Mouse (Mus musculus) forebrain, embryonic 10.5 days (tissue): ENCODE measurements around the gene Cux2. TPM values are rescaled to one million over a fixed set of nuclear protein-coding genes. Genes with fewer than 3 reads are reported as not detected.
"Not testable (repeated sequence)": the region's sequence is repeated elsewhere in the genome, so short reads cannot be mapped to it uniquely, and the experiment has no call there.

Experiments used
- DNase-seq: peaks from one replicate; pipeline ENCODE4 v3.0.0-alpha.2; 2017; ENCODE audit warnings: low spot score; ENCODE audit errors: extremely low spot score
- H3K27ac ChIP-seq: fragments of 300-500 bp; sonication (generic); 2 replicates; pipeline ENCODE4 v1.5.1; 2016; ENCODE audit warnings: mild to moderate bottlenecking
- H3K27me3 ChIP-seq: fragments of 300-500 bp; sonication (generic); 2 replicates; pipeline ENCODE4 v1.6.1; 2016; ENCODE audit warnings: mild to moderate bottlenecking; ENCODE audit not compliant: poor library complexity, severe bottlenecking
- H3K36me3 ChIP-seq: fragments of 300-500 bp; sonication (generic); replicated peaks from 2 replicates; pipeline ENCODE4 v1.6.1; 2016; ENCODE audit warnings: mild to moderate bottlenecking, moderate library complexity
- H3K4me1 ChIP-seq: fragments of 300-500 bp; sonication (generic); 2 replicates; pipeline ENCODE4 v1.6.1; 2016
- H3K4me3 ChIP-seq: fragments of 300-500 bp; sonication (generic); 2 replicates; pipeline ENCODE4 v1.5.1; 2016; ENCODE audit warnings: mild to moderate bottlenecking, moderate library complexity
- H3K9me3 ChIP-seq: fragments of 300-500 bp; sonication (generic); 2 replicates; pipeline ENCODE4 v1.6.1; 2016; ENCODE audit warnings: mild to moderate bottlenecking, moderate library complexity
- WGBS: fragments of 180-500 bp; shearing (Covaris S2); methylation state at CpG from one replicate; pipeline ENCODE4 v1.1.7; 2016; 5-methylcytosine and 5-hydroxymethylcytosine counted together
- polyA plus RNA-seq: library from polyadenylated mRNA; unstranded; fragments of >200 nt; fragmentation: Nextera tagmentation; extraction: Ambion mirVana; gene quantifications from 2 replicates; pipeline ENCODE4 v1.2.1, GENCODE M21; 2016

Gene Cux2
- polyA plus RNA-seq, 1 experiment from 2014 or later, result 6.5 TPM

- H3K4me3 ChIP-seq, result no peak overlapping the region
- peaks cover 27% of the 10 kb centered on the region for H3K36me3 ChIP-seq
- H3K9me3 ChIP-seq, result peaks cover 8% of the 10 kb centered on the region; the same call in 1 of the 2 replicates
- H3K27me3 ChIP-seq, result 0 out of 2 replicates have a peak, but pooled peaks cover 4% of the 10 kb centered on the region
- 74% methylated on average over 5 of the region's 5 CpGs for WGBS
- H3K4me1 ChIP-seq, result peaks cover 10% of the 10 kb centered on the region
- no peak overlapping the region for H3K27ac ChIP-seq
- no peak for DNase-seq
These were observed 187.9 kb downstream of the Cux2 start for GRCm38 (mm10) chr5:121861964-121862363.

GRCm38 (mm10) chr5:121858427-121858826 lies 191.5 kb downstream of the Cux2 start:
- H3K27me3 ChIP-seq, result no peaks in the 10 kb centered on the region
- WGBS, result 94% methylated on average over 12 of the region's 12 CpGs
- peaks cover 8% of the 10 kb centered on the region; the same call in 1 of the 2 replicates for H3K9me3 ChIP-seq
- H3K27ac ChIP-seq, result no peak overlapping the region
- peaks cover 54% of the 10 kb centered on the region for H3K36me3 ChIP-seq
- peaks cover 18% of the 10 kb centered on the region for H3K4me1 ChIP-seq
- no peak overlapping the region for H3K4me3 ChIP-seq
- no peak for DNase-seq

DNA sequence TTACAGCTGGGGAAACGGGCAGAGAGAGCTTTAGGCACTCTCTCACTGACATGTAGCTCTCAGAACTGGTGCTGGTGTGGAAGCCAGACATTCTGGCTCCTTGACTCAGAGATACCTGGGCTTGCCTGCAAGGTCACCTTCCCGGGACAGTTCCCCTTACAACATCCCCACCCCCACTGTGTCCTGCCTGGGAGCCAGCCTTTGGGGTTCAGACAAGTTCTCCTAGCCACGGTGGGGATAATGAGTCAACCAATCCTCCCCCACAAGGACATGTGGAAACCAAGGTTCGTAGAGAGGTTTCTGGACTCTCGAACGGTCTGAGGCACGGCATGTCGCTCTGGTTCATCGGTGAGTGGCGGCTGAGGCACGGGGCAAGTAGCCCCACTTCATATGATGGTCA lies 193.2 kb downstream of the Cux2 start:
- H3K9me3 ChIP-seq, result peaks cover 8% of the 10 kb centered on the region; the same call in 1 of the 2 replicates
- H3K27ac ChIP-seq, result no peak overlapping the region
- H3K27me3 ChIP-seq, result no peaks in the 10 kb centered on the region
- WGBS, result 88% methylated on average over 11 of the region's 11 CpGs
- no peak for DNase-seq
- H3K4me1 ChIP-seq, result peaks cover 19% of the 10 kb centered on the region
- H3K36me3 ChIP-seq, result peaks cover 70% of the 10 kb centered on the region
- H3K4me3 ChIP-seq, result no peak overlapping the region

GRCm38 (mm10) chr5:121854768-121855167 lies 195.1 kb downstream of the Cux2 start:
- DNase-seq, result no peak
- WGBS, result 83% methylated on average over 10 of the region's 10 CpGs
- Histone ChIP-seq H3K4me1 (peaks cover 38% of the 10 kb centered on the region), H3K9me3 (no peaks in the 10 kb centered on the region), H3K27me3 (no peaks in the 10 kb centered on the region), H3K36me3 (peaks cover 70% of the 10 kb centered on the region), H3K4me3 (no peak overlapping the region), H3K27ac (no peak overlapping the region)

- no peak overlapping the region; the same call in 1 of the 2 replicates for H3K27ac ChIP-seq
- peaks cover 44% of the 10 kb centered on the region for H3K4me1 ChIP-seq
- no peaks in the 10 kb centered on the region for H3K27me3 ChIP-seq
- DNase-seq, result no peak
- no peak overlapping the region for H3K4me3 ChIP-seq
- H3K9me3 ChIP-seq, result no peaks in the 10 kb centered on the region
- 91% methylated on average over 9 of the region's 9 CpGs for WGBS
- H3K36me3 ChIP-seq, result peaks cover 66% of the 10 kb centered on the region
These were observed 196.4 kb downstream of the Cux2 start for GRCm38 (mm10) chr5:121853368-121854051.

- Histone ChIP-seq H3K27ac (peak overlapping the region; percentile 96), H3K36me3 (peaks cover 42% of the 10 kb centered on the region), H3K4me1 (peaks cover 54% of the 10 kb centered on the region), H3K27me3 (peaks cover 21% of the 10 kb centered on the region), H3K4me3 (peak overlapping the region; percentile 84), H3K9me3 (no peaks in the 10 kb centered on the region)
- 50% methylated on average over 20 of the region's 20 CpGs for WGBS
- DNase-seq, result no peak
These were observed 200.2 kb downstream of the Cux2 start for GRCm38 (mm10) chr5:121849478-121850349.

- peaks cover 32% of the 10 kb centered on the region for H3K36me3 ChIP-seq
- under 1% methylated on average over 41 of the region's 42 CpGs for WGBS
- peak within 1 kb of the TSS; percentile 84 for H3K4me3 ChIP-seq
- H3K27me3 ChIP-seq, result peaks cover 30% of the 10 kb centered on the region
- no peaks in the 10 kb centered on the region for H3K9me3 ChIP-seq
- H3K27ac ChIP-seq, result peak within 1 kb of the TSS; percentile 96
- DNase-seq, result peak; percentile 96
- H3K4me1 ChIP-seq, result peaks cover 45% of the 10 kb centered on the region
These were observed 201.2 kb downstream of the Cux2 start, which contains the start of gene Pheta1 for GRCm38 (mm10) chr5:121848743-121849142. TSS of gene Pheta1 (plus strand) at chr5:121848984.

DNA sequence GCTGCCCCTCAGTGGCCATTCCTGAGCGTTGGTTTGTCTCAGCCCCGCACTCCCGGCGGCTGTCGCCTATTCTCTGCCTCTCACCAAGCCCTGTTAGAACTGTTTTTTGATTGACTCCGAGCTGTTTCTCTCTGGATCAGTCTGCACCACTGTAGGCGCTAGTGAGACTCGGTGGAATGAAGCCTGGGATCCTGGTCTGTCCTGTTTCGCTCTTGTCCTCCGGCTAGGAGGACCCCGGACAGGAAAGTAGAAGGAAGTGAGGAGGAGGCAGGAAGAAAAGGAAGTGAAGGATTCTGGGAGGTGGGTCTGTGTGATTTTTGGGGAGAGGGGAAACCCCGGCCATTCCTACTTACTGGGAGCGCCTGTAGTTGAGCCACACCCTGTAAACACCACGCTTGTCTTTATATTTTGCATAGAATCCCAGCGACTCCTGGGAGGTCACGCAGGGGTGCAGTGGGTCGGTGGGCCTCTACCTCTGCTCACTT lies 201.8 kb downstream of the Cux2 start:
- H3K27me3 ChIP-seq, result peaks cover 37% of the 10 kb centered on the region
- DNase-seq, result peak; percentile 67
- H3K27ac ChIP-seq, result peak overlapping the region; percentile 96
- 0% methylated on average over 17 of the region's 17 CpGs for WGBS
- H3K36me3 ChIP-seq, result peaks cover 26% of the 10 kb centered on the region
- H3K4me3 ChIP-seq, result peak overlapping the region; percentile 84
- no peaks in the 10 kb centered on the region for H3K9me3 ChIP-seq
- peaks cover 47% of the 10 kb centered on the region for H3K4me1 ChIP-seq

- H3K36me3 ChIP-seq, result peaks cover 18% of the 10 kb centered on the region
- H3K4me3 ChIP-seq, H3K9me3 ChIP-seq, H3K27ac ChIP-seq, DNase-seq: not testable (repeated sequence)
- peaks cover 55% of the 10 kb centered on the region for H3K4me1 ChIP-seq
- 84% methylated on average over 3 of the region's 3 CpGs for WGBS
- H3K27me3 ChIP-seq, result peaks cover 45% of the 10 kb centered on the region
These were observed 202.6 kb downstream of the Cux2 start for GRCm38 (mm10) chr5:121847269-121847668.

- H3K4me1 ChIP-seq, result peaks cover 55% of the 10 kb centered on the region
- peaks cover 8% of the 10 kb centered on the region for H3K36me3 ChIP-seq
- H3K4me3 ChIP-seq, result no peak overlapping the region
- WGBS, result 90% methylated on average over 11 of the region's 11 CpGs
- DNase-seq, result no peak
- H3K27ac ChIP-seq, result no peak overlapping the region
- peaks cover 55% of the 10 kb centered on the region for H3K27me3 ChIP-seq
- no peaks in the 10 kb centered on the region for H3K9me3 ChIP-seq
These were observed 203.6 kb downstream of the Cux2 start for GRCm38 (mm10) chr5:121846322-121846721.

DNA sequence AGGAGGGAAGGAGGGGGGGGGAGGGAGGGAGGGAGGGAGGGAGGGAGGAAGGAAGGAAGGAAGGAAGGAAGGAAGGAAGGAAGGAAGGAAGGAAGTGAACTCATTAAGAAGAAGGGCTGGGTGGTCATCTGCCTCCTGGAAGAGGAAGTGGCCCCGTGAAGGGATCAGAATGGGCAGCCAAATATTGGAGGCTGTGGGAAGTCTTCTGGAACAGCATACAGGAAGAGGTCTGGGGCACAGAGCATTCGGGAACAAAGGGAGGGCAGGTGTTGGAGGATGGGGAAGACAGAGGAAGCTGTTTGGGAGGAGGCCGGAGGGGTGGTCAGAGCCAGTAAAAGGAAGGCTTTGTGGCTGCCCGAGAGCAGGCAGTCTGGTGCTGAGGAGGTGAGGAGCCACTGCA lies 204.5 kb downstream of the Cux2 start:
- DNase-seq, result no peak
- Histone ChIP-seq H3K9me3 (no peaks in the 10 kb centered on the region), H3K4me1 (peaks cover 45% of the 10 kb centered on the region), H3K4me3 (no peak overlapping the region), H3K27me3 (peaks cover 64% of the 10 kb centered on the region), H3K27ac (no peak overlapping the region), H3K36me3 (no peaks in the 10 kb centered on the region)
- 42% methylated on average over 4 of the region's 4 CpGs for WGBS

DNA sequence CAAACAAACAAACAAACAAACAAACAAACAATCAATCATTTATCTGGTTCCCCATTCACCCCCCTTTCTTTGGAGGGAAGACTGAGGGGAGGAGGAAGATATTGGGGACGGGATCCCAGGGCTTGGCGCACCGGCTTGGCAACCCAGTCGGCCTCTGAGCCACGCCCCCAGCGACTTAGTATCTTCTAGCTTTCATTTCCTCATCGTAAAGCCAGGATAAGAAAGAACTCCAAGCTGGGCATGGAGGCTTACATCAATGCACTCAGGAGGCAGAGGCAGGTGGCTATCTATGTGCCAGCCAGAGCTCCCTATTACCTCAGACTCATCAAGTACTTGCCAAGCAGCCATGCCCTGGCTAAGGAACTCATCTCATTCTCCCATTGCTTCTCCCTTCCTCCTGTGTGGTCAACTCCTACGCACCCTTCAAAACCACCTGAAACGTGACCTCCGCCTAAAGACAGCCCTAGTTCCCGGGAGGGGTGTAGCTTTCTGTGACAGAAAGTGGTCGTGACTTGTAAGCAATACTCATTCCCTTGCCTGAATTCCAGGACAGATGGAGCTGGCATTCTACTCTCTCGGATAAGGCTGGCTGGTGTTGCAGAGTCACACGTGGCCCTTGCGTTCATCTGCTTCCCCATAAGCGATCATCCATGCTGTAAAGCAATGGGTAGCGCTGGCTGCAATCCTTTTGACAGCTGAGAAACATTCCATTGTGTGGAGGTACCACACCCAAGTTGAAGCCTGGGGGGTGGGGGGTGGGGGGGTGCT lies 206.6 kb downstream of the Cux2 start:
- Histone ChIP-seq H3K4me1 (peaks cover 40% of the 10 kb centered on the region), H3K27ac (no peak overlapping the region), H3K36me3 (no peaks in the 10 kb centered on the region), H3K27me3 (peaks cover 85% of the 10 kb centered on the region), H3K9me3 (no peaks in the 10 kb centered on the region), H3K4me3 (peak overlapping the region; percentile 59)
- no peak for DNase-seq
- 16% methylated on average over 17 of the region's 17 CpGs for whole genome bisulfite sequencing
